Mouse (Mus musculus) retina, adult 2 months (tissue): ENCODE data around the gene Guca1b.
A peak's percentile ranks its signal among the peaks of the same experiment; 100 is the strongest.

Experiments used
- DNase-seq: peaks from one replicate; pipeline ENCODE4 v3.0.0-alpha.2; 2012; ENCODE audit warnings: low read depth, low spot score

The Guca1b gene

GRCm38 (mm10) chr17:47385145-47385544 is at the start of gene Guca1b:
Gene Guca1b, plus strand, starts transcription at chr17:47385393.
- peak; percentile 91 for DNase-seq

GRCm38 (mm10) chr17:47343121-47343520 is 42.1 kb upstream of the Guca1b start:
- DNase-seq: no peak

GRCm38 (mm10) chr17:47349721-47350319 is 35.4 kb upstream of the Guca1b start:
- DNase-seq: no peak

- no peak for DNase-seq
Observed at GRCm38 (mm10) chr17:47359964-47360363, 25.2 kb upstream of the Guca1b start.

- no peak for DNase-seq
Observed at GRCm38 (mm10) chr17:47361343-47361742, 23.9 kb upstream of the Guca1b start.

- DNase-seq: peak; percentile 83
Observed at GRCm38 (mm10) chr17:47368401-47369086, 16.6 kb upstream of the Guca1b start, which contains the start of gene Mrps10. Gene Mrps10, plus strand, starts transcription at chr17:47368887.

- no peak for DNase-seq
Observed at GRCm38 (mm10) chr17:47369087-47369443, 16.1 kb upstream of the Guca1b start.

- DNase-seq: peak; percentile 91
Observed at GRCm38 (mm10) chr17:47371451-47371850, 13.7 kb upstream of the Guca1b start.

- no peak for DNase-seq
Observed at GRCm38 (mm10) chr17:47373991-47374390, 11.2 kb upstream of the Guca1b start.

GRCm38 (mm10) chr17:47376779-47377280 is 8.4 kb upstream of the Guca1b start:
- DNase-seq: no peak

- no peak for DNase-seq
Observed at GRCm38 (mm10) chr17:47378133-47378532, 7.1 kb upstream of the Guca1b start.

GRCm38 (mm10) chr17:47381917-47382316 is 3.3 kb upstream of the Guca1b start:
- peak; percentile 82 for DNase-seq

GRCm38 (mm10) chr17:47383266-47383665 is 1.9 kb upstream of the Guca1b start:
- no peak for DNase-seq

GRCm38 (mm10) chr17:47384064-47384463 is 1.1 kb upstream of the Guca1b start:
- no peak for DNase-seq

- DNase-seq: no peak
Observed at GRCm38 (mm10) chr17:47386649-47387048, 1.5 kb downstream of the Guca1b start.

GRCm38 (mm10) chr17:47394223-47394869 is 9.2 kb downstream of the Guca1b start:
- no peak for DNase-seq

GRCm38 (mm10) chr17:47395376-47395913 is 10.3 kb downstream of the Guca1b start:
- DNase-seq: no peak

GRCm38 (mm10) chr17:47399091-47399490 is 13.9 kb downstream of the Guca1b start:
- peak; percentile 91 for DNase-seq

GRCm38 (mm10) chr17:47400451-47400850 is 15.3 kb downstream of the Guca1b start, which contains the start of gene Guca1a:
Gene Guca1a, minus strand, starts transcription at chr17:47400584.
- peak; percentile 90 for DNase-seq

- no peak for DNase-seq
Observed at GRCm38 (mm10) chr17:47407717-47408557, 22.7 kb downstream of the Guca1b start.

- no peak for DNase-seq
Observed at GRCm38 (mm10) chr17:47408558-47408898, 23.3 kb downstream of the Guca1b start.
